Mouse (Mus musculus) G1E (cell line): ENCODE results near the gene Tgfbr3.

Experiments
- CTCF ChIP-seq: IDR thresholded peaks from 2 replicates; pipeline ENCODE4 v1.5.1; 2012; ENCODE audit warnings: low read depth, low read length, inconsistent platforms, mixed read lengths
- TAL1 ChIP-seq: conservative IDR thresholded peaks from 2 replicates; pipeline ENCODE4 v1.6.1; 2012; ENCODE audit warnings: low read depth, low read length, inconsistent platforms, mixed read lengths

DNA sequence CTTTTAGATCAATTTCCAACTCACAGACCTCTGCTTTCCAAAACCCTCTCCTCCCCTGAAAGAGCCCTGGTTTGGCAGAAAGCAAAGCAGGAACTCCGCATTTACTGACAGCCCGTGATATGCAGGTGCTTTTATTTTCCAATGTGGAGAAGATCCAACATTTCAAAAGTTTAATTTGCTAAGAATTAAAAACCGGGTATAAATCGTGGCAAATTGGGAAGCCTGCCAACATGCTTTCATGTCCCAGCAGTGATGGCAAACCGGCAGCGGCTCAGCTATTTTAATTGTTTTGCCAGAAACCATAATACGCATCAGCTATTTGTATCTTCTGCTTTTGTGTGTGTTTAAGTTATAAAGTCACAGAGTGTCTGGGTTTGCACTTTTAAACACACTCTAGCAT lies 162.9 kb downstream of the Tgfbr3 start:
- TF ChIP-seq CTCF: no peak
- TF ChIP-seq TAL1: no peak
